Mouse (Mus musculus) left cerebral cortex, adult 8-10 months (tissue): Measurements from ENCODE around the gene 6330403K07Rik. TPM values are rescaled to one million over a fixed set of nuclear protein-coding genes. Genes with fewer than 3 reads are reported as not detected.

Source experiments
- DNase-seq, 2 experiments: peaks; one replicate each; pipeline ENCODE4 v3.0.0; 2022; ENCODE audit warnings: low spot score in 2 of 2
- total RNA-seq, 4 experiments: library from RNA; stranded (reverse); gene quantifications; 2 replicates each; pipeline ENCODE4 v1.2.4; 2022

Gene 6330403K07Rik
- total RNA-seq, 4 experiments from 2014 or later, result 273 to 287 (median 277) TPM

DNA sequence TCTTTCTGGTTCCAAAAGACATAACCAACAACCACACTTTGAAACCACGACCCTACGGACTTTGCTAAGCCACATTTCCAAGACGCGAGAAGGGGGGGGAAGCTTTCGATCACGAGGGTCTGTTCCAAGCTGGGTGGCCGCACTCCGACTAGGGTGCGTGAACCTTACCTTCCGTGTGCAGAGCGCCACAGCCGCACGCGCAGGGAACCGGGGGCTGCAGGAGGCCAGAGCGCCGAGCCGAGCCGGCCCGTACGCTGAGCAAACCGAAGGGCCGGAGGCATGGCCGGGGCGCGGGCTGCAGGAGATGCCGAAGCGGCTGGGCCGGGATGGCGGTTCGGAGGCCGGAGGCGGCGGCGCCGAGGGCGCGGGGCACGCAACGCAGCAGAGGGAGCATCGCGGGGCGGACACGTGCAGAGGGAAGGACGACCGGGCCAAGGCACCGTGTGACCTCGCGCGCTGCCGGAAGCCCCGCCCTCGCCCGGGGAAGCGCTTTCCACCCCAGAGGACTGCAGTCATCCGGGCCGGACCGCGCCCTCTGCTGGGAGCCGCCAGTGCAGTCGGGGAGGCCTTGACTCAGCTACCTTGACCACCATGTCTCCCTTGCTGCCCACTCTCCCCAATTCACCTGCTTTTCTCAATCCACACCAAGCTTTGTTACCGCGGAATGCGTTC, 50.6 kb downstream of the 6330403K07Rik start, which contains the start of gene C1qbp:
Gene C1qbp, minus strand, starts transcription at position 470 of the 672 bp plus-strand sequence.
- DNase-seq, result peak; percentile 89 to 93

DNA sequence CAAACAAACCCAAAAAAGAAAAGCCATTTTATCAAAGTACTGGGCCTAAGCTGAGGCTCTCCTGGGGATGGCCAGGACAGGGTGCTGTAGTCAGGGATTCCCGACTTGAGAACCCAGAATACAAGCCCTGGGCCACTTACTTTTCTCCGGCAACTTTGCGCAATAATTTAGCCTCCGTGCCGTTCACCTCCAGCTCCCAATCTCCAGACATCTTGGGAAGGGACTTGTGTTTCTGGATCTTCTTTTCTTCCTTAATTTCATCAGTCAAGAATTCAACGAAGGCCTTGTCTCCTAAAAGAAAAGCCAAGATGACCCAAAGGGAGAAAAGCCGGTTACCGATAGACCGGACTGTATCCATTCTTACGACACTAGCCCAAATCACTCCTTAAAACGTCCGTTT, 51.3 kb downstream of the 6330403K07Rik start:
- no peak for DNase-seq

Other genes starting within 250 kb of the 6330403K07Rik start
- gene Scimp, start 220.9 kb downstream of the 6330403K07Rik start, total RNA-seq, result under 1 TPM in 1 of 4 experiments, not detected in 3; 0.53 TPM
- 100 to 1,000 TPM; 123 to 128 (median 125) TPM for gene Rabep1, start 188.7 kb downstream of the 6330403K07Rik start, total RNA-seq
- gene Nup88, start 63.5 kb downstream of the 6330403K07Rik start, total RNA-seq, result 10 to 100 TPM; 48.9 to 61.7 (median 56.8) TPM
- gene Rpain, start 63.3 kb downstream of the 6330403K07Rik start, total RNA-seq, result 10 to 100 TPM; 29.7 to 44.8 (median 37.6) TPM
- 100 to 1,000 TPM; 104 to 113 (median 108) TPM for gene C1qbp, start 50.5 kb downstream of the 6330403K07Rik start, total RNA-seq
- gene Dhx33, start 29.1 kb downstream of the 6330403K07Rik start, total RNA-seq, result 10 to 100 TPM; 25.7 to 28.6 (median 26.2) TPM
- gene Mis12, start 13.9 kb downstream of the 6330403K07Rik start, total RNA-seq, result 10 to 100 TPM; 16.8 to 21.3 (median 18.4) TPM
- 10 to 100 TPM; 22.0 to 24.3 (median 23.4) TPM for gene Derl2, start 13.7 kb downstream of the 6330403K07Rik start, total RNA-seq
- gene Nlrp1a, start 111.2 kb upstream of the 6330403K07Rik start, total RNA-seq, result 1 to 10 TPM in 1 of 4 experiments, under 1 TPM in 3; 0.71 to 1.2 (median 0.78) TPM
- gene Nlrp1b, start 197.2 kb upstream of the 6330403K07Rik start, total RNA-seq, result under 1 TPM; 0.21 to 0.64 (median 0.52) TPM